Mouse (Mus musculus) cerebellum, adult 9-10 months (tissue): Measurements from ENCODE around the gene Sipa1l1.

Source experiments
- DNase-seq: peaks from one replicate; pipeline ENCODE4 v3.0.0; 2022

Gene Sipa1l1

GRCm38 (mm10) chr12:82251328-82251727 is 82.2 kb downstream of the Sipa1l1 start:
- DNase-seq: no peak

- DNase-seq: no peak
Observed at GRCm38 (mm10) chr12:82254076-82254475, 85.0 kb downstream of the Sipa1l1 start.

GRCm38 (mm10) chr12:82256012-82256411 is 86.9 kb downstream of the Sipa1l1 start:
- no peak for DNase-seq

- no peak for DNase-seq
Observed at GRCm38 (mm10) chr12:82256921-82257500, 87.9 kb downstream of the Sipa1l1 start.

GRCm38 (mm10) chr12:82257994-82258785 is 89.1 kb downstream of the Sipa1l1 start:
- DNase-seq: no peak

- no peak for DNase-seq
Observed at GRCm38 (mm10) chr12:82263443-82263842, 94.3 kb downstream of the Sipa1l1 start.

GRCm38 (mm10) chr12:82264083-82264851 is 95.1 kb downstream of the Sipa1l1 start:
- DNase-seq: no peak

- DNase-seq: no peak
Observed at GRCm38 (mm10) chr12:82265335-82266274, 96.5 kb downstream of the Sipa1l1 start.

- no peak for DNase-seq
Observed at GRCm38 (mm10) chr12:82271447-82271846, 102.3 kb downstream of the Sipa1l1 start.

GRCm38 (mm10) chr12:82273503-82273902 is 104.4 kb downstream of the Sipa1l1 start:
- DNase-seq: no peak

- no peak for DNase-seq
Observed at GRCm38 (mm10) chr12:82274576-82274975, 105.5 kb downstream of the Sipa1l1 start.

- no peak for DNase-seq
Observed at GRCm38 (mm10) chr12:82275767-82276166, 106.6 kb downstream of the Sipa1l1 start.

- no peak for DNase-seq
Observed at GRCm38 (mm10) chr12:82276591-82276990, 107.5 kb downstream of the Sipa1l1 start.

- no peak for DNase-seq
Observed at GRCm38 (mm10) chr12:82284617-82285016, 115.5 kb downstream of the Sipa1l1 start.

GRCm38 (mm10) chr12:82285018-82285417 is 115.9 kb downstream of the Sipa1l1 start:
- no peak for DNase-seq

- no peak for DNase-seq
Observed at GRCm38 (mm10) chr12:82286068-82286467, 116.9 kb downstream of the Sipa1l1 start.

GRCm38 (mm10) chr12:82286804-82287203 is 117.7 kb downstream of the Sipa1l1 start:
- no peak for DNase-seq

- no peak for DNase-seq
Observed at GRCm38 (mm10) chr12:82293545-82294247, 124.6 kb downstream of the Sipa1l1 start.

GRCm38 (mm10) chr12:82294906-82295887 is 126.1 kb downstream of the Sipa1l1 start:
- no peak for DNase-seq

- no peak for DNase-seq
Observed at GRCm38 (mm10) chr12:82296276-82296675, 127.2 kb downstream of the Sipa1l1 start.

- no peak for DNase-seq
Observed at GRCm38 (mm10) chr12:82297196-82297595, 128.1 kb downstream of the Sipa1l1 start.
